Mouse (Mus musculus) kidney, postnatal 0 days (tissue): ENCODE data around the gene Sap30l. TPM values are rescaled to one million over a fixed set of nuclear protein-coding genes. Genes with fewer than 3 reads are reported as not detected.

Experiments
- ATAC-seq: fragments of 200-750 bp; cut with Nextera tagmentation; replicated peaks from 2 replicates; pipeline ENCODE4 v1.8.0; 2017; ENCODE audit warnings: low read depth, moderate number of reproducible peaks, moderate TSS enrichment, moderate library complexity; ENCODE audit not compliant: low FRiP score
- DNase-seq: peaks from one replicate; pipeline ENCODE4 v3.0.0-alpha.2; 2016; ENCODE audit warnings: low spot score
- H3K27ac ChIP-seq: fragments of 300-500 bp; sonication (generic); 2 replicates; pipeline ENCODE4 v1.5.1; 2014; ENCODE audit warnings: mild to moderate bottlenecking
- H3K27me3 ChIP-seq: fragments of 300-500 bp; sonication (generic); 2 replicates; pipeline ENCODE4 v1.6.1; 2014; ENCODE audit warnings: low read length, mixed read lengths; ENCODE audit not compliant: insufficient read depth
- H3K36me3 ChIP-seq: fragments of 300-500 bp; sonication (generic); 2 replicates; pipeline ENCODE4 v1.6.1; 2014; ENCODE audit warnings: low read length, mixed read lengths; ENCODE audit not compliant: insufficient read depth
- H3K4me1 ChIP-seq: fragments of 300-500 bp; sonication (generic); replicated peaks from 2 replicates; pipeline ENCODE4 v1.6.1; 2014; ENCODE audit warnings: antibody characterized with exemption, low read length, mixed read lengths; ENCODE audit not compliant: insufficient read depth
- H3K4me2 ChIP-seq: fragments of 300-500 bp; sonication (generic); 2 replicates; pipeline ENCODE4 v1.6.1; 2014; ENCODE audit warnings: mild to moderate bottlenecking, low read length, moderate library complexity, mixed read lengths
- H3K4me3 ChIP-seq: fragments of 300-500 bp; sonication (generic); replicated peaks from 2 replicates; pipeline ENCODE4 v1.5.1; 2014; ENCODE audit warnings: low read depth, low read length
- H3K9ac ChIP-seq: fragments of 300-500 bp; sonication (generic); 2 replicates; pipeline ENCODE4 v1.6.1; 2014; ENCODE audit warnings: low read depth, low read length
- H3K9me3 ChIP-seq: fragments of 300-500 bp; sonication (generic); replicated peaks from 2 replicates; pipeline ENCODE4 v1.6.1; 2016; ENCODE audit warnings: low read length, inconsistent platforms, mixed read lengths
- CTCF ChIP-seq: IDR thresholded peaks from 2 replicates; pipeline ENCODE4 v1.5.1; 2016; ENCODE audit warnings: antibody characterized with exemption, low read depth, mild to moderate bottlenecking, moderate library complexity
- WGBS: fragments of 180-500 bp; shearing (Covaris S2); extraction: QIAGEN DNeasy Blood & Tissue Kit; methylation state at CpG from one replicate; pipeline ENCODE4 v1.1.7; 2014; 5-methylcytosine and 5-hydroxymethylcytosine counted together
- polyA plus RNA-seq: library from polyadenylated mRNA; unstranded; fragments of >200 nt; fragmentation: Nextera tagmentation; extraction: Ambion mirVana; gene quantifications from 2 replicates; pipeline ENCODE4 v1.2.1, GENCODE M21; 2015

The Sap30l gene
- polyA plus RNA-seq, 1 experiment from 2014 or later, result 19.1 TPM

DNA sequence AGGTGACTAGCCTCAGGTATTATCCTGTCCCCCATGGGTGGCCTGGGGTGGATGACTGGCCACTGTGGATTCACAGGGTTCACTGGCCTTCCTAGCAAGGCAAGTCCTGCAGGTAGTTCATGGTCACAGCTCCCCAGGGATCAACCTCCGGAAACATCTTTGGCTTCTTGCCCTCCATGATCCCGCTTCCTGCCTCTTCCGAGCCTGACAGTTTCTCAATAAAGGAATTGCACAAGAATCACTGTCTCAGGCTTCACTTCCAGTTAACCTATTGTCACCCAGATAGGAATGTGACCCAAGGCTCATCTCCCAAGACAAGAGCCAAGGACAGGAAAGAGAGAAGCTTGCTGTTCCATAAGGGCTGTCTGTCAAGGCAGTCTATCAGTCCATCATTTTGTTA, 49.5 kb downstream of the Sap30l start:
- H3K27me3 ChIP-seq, result no peaks in the 10 kb centered on the region
- TF ChIP-seq CTCF, result no peak
- WGBS, result 31% methylated on average over 3 of the region's 3 CpGs
- H3K4me1 ChIP-seq, result no peaks in the 10 kb centered on the region
- H3K27ac ChIP-seq, result no peak overlapping the region
- H3K36me3 ChIP-seq, result no peaks in the 10 kb centered on the region
- no peak for DNase-seq
- H3K4me2 ChIP-seq, result no peak overlapping the region
- ATAC-seq, result no peak
- no peak overlapping the region for H3K4me3 ChIP-seq
- no peak overlapping the region for H3K9ac ChIP-seq
- no peaks in the 10 kb centered on the region for H3K9me3 ChIP-seq

DNA sequence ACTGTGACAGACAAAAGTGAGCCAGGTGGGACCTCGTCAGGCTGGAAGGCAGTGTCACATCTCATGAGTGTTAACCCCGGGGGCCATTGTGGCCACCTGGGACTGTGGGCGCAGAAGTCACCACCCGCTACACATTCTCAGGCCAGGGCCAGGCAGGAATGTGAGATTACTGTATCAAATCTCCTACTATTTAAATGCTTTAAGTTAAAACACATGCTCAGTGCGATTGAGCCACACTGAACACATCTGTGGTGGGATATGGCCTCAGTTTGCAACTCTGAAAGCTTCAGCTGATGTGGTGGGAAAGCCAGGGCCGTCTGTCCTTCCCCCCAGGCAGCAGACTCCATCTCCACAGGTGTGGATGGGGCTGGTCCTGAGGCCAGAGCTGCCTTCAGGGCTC, 52.1 kb downstream of the Sap30l start:
- Histone ChIP-seq H3K27ac (no peak overlapping the region), H3K9me3 (no peaks in the 10 kb centered on the region), H3K27me3 (no peaks in the 10 kb centered on the region), H3K36me3 (no peaks in the 10 kb centered on the region), H3K4me2 (no peak overlapping the region), H3K9ac (no peak overlapping the region), H3K4me1 (no peaks in the 10 kb centered on the region), H3K4me3 (no peak overlapping the region)
- no peak for TF ChIP-seq CTCF
- WGBS, result 69% methylated on average over 6 of the region's 6 CpGs
- DNase-seq, result no peak
- no peak for ATAC-seq

DNA sequence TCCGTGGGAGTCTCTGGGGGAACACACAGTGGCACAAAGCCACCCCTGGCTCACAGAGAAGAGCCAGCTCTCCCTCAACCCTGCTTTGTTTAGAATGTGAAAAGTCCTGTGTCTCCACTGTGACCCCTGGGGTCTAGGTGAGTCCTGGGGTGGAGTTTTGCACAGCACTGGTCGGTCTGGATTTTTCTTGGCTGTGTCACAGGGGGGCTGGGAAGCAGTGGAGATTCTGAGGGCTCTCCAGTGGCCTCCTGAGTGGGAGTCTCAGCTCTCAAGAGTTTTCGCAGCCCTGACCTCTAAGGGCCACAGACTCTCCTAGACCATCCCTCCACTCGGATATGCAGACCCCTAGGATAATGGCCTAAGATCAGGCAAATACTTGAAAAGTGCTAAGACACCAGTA, 56.3 kb downstream of the Sap30l start:
- DNase-seq (no peak), ATAC-seq (no peak)
- Histone ChIP-seq H3K4me3 (no peak overlapping the region), H3K4me1 (no peaks in the 10 kb centered on the region), H3K9ac (no peak overlapping the region), H3K27me3 (no peaks in the 10 kb centered on the region), H3K36me3 (no peaks in the 10 kb centered on the region), H3K27ac (no peak overlapping the region), H3K4me2 (no peak overlapping the region), H3K9me3 (no peaks in the 10 kb centered on the region)
- 30% methylated on average over 4 of the region's 4 CpGs for WGBS
- no peak for TF ChIP-seq CTCF

Other genes with a start within 250 kb of the Sap30l start
- 18.4 and 19.2 TPM in 2 replicates for gene Galnt10, start 156.2 kb upstream of the Sap30l start, polyA plus RNA-seq
- 0.13 TPM in 1 of 2 replicates, not detected in the other for gene Hand1, start 31.2 kb downstream of the Sap30l start, polyA plus RNA-seq
- gene Larp1, start 207.4 kb downstream of the Sap30l start, polyA plus RNA-seq, result 12.9 and 14.0 TPM in 2 replicates